Mouse (Mus musculus): ENCODE measurements around the gene Padi1. TPM values are rescaled to one million over a fixed set of nuclear protein-coding genes. Genes with fewer than 3 reads are reported as not detected.

Gene Padi1
- 0.12 and 1.4 TPM in 2 replicates for polyA plus RNA-seq (2012; rRNA removed)

GRCm38 (mm10) chr4:140845666-140846065, at the start of gene Padi1:
Gene Padi1, minus strand, starts transcription at chr4:140845778.
- no peak for DNase-seq (ENCODE audit: low read depth)

DNA sequence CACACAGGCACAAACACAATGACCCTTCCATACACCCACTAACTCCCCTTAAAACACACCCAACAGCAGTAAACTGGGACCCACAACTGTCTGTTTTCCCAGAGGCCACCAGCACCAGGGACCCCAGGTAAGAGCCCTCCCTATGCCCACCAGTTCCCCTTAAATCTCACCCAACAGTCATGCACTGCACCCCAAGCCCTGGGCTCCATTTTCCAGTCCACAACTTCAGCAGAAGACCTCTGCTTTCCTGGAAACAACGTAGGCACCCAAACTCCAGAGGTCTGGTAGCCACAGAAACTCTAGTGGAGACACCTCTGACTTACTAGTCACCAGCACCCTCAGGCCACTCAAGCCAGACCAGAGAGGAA, 46.6 kb upstream of the Padi1 start:
- DNase-seq (ENCODE audit: low read depth), result no peak

GRCm38 (mm10) chr4:140891525-140892162, 46.1 kb upstream of the Padi1 start:
- DNase-seq (ENCODE audit: low read depth), result no peak

DNA sequence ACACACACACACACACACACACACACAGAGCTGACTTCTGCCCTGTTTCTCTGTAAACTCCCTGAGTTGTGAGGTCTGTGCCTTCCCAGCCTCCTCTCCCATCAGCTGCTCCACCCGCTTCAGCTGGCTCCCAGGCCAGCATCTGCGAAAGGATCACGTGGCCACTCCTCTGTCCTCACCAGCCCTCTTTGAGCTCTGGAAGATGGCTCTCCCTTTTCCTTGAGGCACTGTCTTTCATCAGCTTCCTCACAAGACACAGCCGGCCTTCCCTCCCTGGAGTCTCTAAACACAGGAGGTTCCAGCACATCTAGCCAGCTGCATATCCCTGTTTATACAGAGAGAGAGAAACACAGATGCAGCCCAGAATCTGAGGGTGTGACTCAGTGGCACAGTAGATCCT, 38.3 kb upstream of the Padi1 start:
- DNase-seq (ENCODE audit: low read depth), result no peak

GRCm38 (mm10) chr4:140882981-140883380, 37.4 kb upstream of the Padi1 start:
- DNase-seq (ENCODE audit: low read depth), result no peak

DNA sequence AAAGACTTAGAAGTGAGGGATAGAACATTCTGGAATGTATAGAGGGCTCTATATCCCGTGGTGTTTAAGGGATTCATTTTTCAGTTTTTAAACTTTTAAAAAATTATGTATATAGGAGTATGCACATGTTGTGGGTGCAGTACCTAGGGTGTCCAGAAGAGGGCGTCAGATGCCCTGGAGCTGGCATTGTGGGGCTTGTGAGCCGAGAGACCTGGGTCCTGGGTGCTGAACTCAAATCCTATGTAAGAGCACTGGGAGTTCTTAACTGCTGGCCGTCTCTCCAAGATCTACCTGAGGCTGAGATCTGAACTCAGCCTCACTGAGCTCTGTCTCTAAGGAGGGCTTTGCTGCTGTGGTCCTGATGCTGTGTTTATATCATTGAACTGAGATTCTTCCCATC, 36.8 kb upstream of the Padi1 start:
- no peak for DNase-seq (ENCODE audit: low read depth)

- no peak for DNase-seq (ENCODE audit: low read depth)
Measured at GRCm38 (mm10) chr4:140881771-140882170, 36.2 kb upstream of the Padi1 start.

GRCm38 (mm10) chr4:140881026-140881670, 35.6 kb upstream of the Padi1 start:
- no peak for DNase-seq (ENCODE audit: low read depth)

DNA sequence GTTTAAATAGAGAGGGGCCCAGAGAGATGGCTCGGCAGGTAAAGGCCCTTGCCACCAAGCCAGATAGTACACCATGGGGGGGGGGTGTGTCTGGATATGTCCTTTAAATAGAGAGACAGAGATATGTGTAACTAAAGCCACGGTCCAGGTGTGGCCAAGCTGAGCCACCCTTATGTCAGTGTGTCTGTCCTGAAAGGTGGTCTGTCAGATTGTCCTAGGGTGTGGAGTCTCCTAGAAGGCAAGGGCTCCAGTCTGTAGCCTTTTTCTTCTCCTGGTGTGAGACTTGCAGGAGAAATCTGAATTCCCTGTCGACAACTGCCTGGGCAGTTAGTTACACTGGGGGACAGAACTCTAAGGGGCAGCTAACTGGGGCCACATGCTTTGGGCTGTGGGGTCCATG, 34.6 kb upstream of the Padi1 start:
- no peak for DNase-seq (ENCODE audit: low read depth)

DNA sequence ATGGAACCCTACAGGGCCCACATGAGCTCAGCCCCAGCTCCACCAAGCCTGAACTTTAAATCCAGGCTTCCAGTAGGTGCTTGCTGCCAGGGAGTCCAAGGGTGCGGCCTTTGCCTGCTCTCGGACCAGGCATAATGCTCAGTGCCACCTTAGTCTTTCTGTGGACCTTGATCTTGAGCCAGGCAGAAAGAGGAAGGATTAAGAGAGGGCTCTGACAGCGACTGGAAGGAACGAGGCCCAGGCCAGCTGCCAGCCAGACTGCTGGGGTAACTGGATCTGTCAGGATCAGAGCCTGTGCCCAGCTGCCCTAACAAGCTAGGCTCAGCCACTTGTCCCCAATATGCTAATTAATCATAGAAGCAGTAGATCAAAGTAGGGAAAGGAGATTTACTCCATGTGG, 34.2 kb upstream of the Padi1 start:
- no peak for DNase-seq (ENCODE audit: low read depth)

DNA sequence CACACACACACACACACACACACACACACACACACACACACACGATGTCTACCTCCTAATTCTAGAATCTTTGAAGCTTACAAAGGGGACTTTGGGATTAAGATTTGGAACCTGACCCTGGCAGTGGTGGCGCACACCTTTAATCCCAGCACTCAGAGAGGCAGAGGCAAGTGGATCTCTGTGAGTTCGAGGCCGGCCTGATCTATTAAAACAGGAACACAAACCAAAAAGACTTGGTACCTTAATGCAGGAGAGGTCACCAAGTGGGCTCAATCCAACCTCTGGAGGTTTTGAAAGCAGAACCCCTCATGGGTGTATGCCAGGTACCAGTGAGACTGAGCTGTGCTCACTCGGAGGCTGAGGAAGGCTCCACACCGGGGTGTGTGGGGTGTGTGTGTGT, 33.5 kb upstream of the Padi1 start:
- no peak for DNase-seq (ENCODE audit: low read depth)

DNA sequence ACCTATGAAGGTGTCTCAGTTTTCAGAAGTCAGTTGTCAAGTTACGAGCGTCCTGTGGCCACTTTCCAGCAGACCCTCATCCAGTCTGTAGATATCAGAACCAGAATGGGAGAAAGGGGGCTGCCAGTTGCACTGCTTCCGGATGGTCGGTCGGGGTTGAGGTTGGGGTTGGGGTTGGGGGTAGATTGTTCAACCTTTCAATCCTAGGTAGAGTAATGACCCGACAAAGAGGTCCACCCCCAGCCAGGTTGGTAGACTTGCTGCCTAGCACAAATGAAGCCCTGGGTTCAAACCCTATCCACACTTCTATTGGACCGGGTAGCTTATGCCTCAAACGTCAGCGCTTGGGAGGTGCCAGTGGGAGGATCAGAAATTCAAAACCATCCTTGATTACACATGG, 33.1 kb upstream of the Padi1 start:
- DNase-seq (ENCODE audit: low read depth), result no peak

GRCm38 (mm10) chr4:140877441-140877840, 31.9 kb upstream of the Padi1 start:
- no peak for DNase-seq (ENCODE audit: low read depth)

DNA sequence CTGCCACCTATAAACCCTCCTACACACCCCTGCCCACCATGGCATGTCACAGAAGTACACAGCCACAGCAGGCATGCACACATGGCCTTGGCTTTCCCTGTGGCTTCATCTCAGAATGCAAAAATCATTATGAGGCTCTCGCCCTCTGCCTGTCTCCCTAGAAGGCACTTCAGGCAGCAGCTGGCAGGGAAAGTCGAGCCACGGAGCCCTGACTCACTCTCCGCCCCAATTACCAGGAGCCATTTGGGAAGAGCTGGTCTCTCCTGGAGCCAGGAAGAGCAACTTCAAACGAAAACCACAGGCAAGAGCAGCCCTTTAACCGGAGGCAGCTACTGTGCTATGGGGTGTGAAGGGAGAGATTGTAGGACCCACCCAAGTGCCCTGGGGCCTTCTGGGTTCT, 31.1 kb upstream of the Padi1 start:
- DNase-seq (ENCODE audit: low read depth), result no peak

DNA sequence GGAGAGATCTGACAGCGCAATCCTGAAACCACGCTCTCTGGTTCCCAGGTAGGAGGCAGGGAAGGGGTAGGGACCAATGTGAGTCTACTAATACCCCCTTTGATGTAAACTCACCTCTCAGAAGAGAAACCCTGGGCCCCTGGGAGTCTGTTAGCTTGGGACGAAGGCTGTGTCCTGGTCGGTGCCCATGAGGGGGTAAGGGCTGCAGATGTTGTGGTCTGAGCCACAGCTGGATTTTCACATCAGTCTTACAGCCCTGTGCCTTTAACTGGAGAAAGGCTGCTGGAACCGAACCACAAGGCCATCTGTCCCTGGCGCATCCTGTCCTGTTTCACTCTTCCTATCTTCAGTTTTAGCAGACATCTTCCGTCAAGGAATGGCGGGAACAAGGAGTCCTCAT, 30.6 kb upstream of the Padi1 start:
- no peak for DNase-seq (ENCODE audit: low read depth)

DNA sequence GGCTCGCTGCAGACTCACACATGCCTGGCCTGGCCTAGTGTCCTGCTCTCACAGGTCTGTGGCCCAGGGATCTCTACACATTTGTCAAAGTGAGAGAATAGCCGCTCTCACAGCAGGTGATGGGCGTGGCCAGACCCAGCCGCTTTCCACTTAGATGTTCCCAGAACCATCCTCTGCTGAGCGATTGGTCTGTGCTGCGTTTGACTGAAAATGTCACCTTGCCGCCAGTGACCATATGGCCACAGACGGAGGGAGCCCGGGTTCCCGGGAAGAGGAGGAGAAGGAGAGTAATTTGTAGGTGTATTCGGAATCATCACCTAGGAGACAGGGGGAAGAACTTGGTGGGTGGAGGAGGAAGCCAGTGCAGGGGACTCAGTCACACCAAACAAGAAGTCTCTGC, 27.4 kb upstream of the Padi1 start:
- DNase-seq (ENCODE audit: low read depth), result no peak

DNA sequence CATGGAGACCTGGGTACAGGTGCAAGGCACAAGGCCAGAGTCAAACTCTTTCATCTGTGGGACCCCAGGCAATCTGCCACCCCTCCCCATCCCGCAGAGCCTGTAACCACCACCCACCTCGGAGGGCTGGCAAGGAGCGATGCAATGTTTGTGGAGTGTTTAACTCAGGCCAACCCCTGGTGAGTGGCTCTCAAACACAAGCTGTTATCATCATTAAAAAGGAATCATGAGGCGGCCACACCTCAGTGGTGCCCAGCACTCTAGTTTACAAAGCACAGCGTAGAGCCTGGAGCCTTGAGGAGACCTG, 27.1 kb upstream of the Padi1 start:
- no peak for DNase-seq (ENCODE audit: low read depth)

- no peak for DNase-seq (ENCODE audit: low read depth)
Measured at GRCm38 (mm10) chr4:140871851-140872685, 26.5 kb upstream of the Padi1 start.

GRCm38 (mm10) chr4:140871376-140871775, 25.8 kb upstream of the Padi1 start:
- DNase-seq (ENCODE audit: low read depth), result no peak

DNA sequence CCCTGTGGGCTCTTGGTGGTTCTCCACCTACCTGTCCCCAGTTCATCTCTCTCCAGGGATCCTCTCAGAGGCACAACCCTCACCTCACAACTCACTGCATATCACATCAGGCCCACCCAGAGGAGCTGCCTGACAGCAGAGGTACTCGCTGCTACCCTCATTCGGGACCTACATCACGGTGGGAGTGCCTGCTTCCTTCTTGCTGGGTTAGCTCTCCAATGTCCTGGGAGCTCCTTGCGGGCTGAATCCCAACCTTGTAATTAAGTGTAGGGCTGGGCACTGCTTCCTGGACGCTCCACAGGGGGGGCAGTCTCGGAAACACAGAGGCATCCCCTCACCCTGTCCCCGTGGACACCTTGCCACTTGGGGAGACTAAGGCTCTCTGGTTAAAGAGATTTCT, 25.3 kb upstream of the Padi1 start:
- no peak for DNase-seq (ENCODE audit: low read depth)

- DNase-seq (ENCODE audit: low read depth), result no peak
Measured at GRCm38 (mm10) chr4:140869945-140870344, 24.4 kb upstream of the Padi1 start.

DNA sequence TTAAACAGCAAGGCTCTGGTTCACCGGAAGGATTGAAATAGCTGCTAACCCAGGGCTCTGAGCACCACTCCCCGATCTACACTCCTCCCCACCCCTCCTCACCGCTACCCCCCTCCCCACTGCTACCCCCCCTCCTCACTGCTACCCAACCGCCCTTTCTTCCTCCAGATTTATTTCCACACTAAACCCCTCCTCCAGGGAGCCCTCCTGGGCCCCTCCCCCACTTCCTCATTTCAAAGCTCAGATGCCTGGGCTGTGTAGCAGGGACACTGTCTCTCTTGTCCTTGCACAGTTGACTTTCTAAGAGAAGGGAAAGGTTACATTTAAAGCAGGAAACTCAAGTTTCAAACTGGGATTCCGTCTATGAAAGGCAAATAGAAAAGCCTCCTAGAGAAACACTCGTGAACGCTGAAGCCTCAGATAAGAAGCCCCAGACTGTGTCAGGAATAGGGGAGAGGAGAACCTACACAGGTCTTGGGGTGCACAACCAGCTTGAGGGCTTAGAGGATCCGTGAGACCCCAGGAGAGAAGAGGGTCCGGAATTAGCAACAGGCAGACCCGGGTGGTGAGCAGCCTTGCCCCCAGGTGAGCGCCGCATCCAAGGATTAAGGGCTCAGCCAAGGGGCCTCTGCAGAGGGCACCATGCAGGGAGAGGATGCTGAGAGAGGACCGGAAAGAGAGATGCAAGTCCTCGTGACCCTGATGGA, 23.1 kb upstream of the Padi1 start:
- no peak for DNase-seq (ENCODE audit: low read depth)
